Mouse (Mus musculus): ENCODE measurements around the gene Arhgap42. TPM values are rescaled to one million over a fixed set of nuclear protein-coding genes. Genes with fewer than 3 reads are reported as not detected.

Gene Arhgap42
- polyA plus RNA-seq, 1 experiment from 2014 or later = 22.4 TPM

DNA sequence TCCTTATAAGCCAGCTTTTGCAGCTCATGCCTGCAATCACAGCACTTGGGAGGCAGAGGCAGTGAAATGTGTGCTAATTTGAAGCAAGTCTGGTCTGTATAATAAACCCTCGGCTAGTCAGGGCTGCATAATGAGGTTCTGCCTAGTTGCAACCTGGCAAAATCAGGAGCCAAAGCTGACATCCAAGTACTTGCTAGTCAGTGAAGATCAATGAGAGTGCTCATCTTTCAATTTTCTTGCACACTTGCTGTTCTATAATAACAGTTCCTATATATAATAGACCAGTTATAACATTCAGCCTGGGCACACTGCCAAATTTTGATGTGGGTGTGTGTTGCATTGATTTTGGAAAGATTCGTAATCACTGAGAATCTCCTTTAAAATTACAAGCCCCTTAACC lies 261.1 kb downstream of the Arhgap42 start:
- Histone ChIP-seq H3K4me2 (no peak overlapping the region), H3K27me3 (ENCODE audit: control insufficient read depth, insufficient read depth, low read length) (no peaks in the 10 kb centered on the region), H3K4me1 (ENCODE audit: control insufficient read depth, insufficient read depth, low read length) (no peaks in the 10 kb centered on the region), H3K9ac (ENCODE audit: low read length) (no peak overlapping the region), H3K9me3 (ENCODE audit: control insufficient read depth, low read length) (no peaks in the 10 kb centered on the region), H3K27ac (ENCODE audit: low read depth, low read length) (no peak overlapping the region), H3K4me3 (ENCODE audit: low read depth, low read length) (no peak overlapping the region), H3K36me3 (ENCODE audit: control insufficient read depth, insufficient read depth, low read length) (no peaks in the 10 kb centered on the region)
- WGBS = 61% methylated on average over 2 of the region's 2 CpGs
- no peak for DNase-seq (ENCODE audit: low spot score, missing footprints)
- ATAC-seq (ENCODE audit: low FRiP score) = no peak

GRCm38 (mm10) chr9:8971491-8971890 lies 267.4 kb downstream of the Arhgap42 start, which contains the start of gene Gm16485:
Gene Gm16485 (plus strand): TSS chr9:8971791.
- Histone ChIP-seq H3K4me2 (no peak within 1 kb of the TSS), H3K4me3 (ENCODE audit: low read depth, low read length) (no peak within 1 kb of the TSS), H3K36me3 (ENCODE audit: control insufficient read depth, insufficient read depth, low read length) (no peaks in the 10 kb centered on the region), H3K4me1 (ENCODE audit: control insufficient read depth, insufficient read depth, low read length) (no peaks in the 10 kb centered on the region), H3K9ac (ENCODE audit: low read length) (no peak within 1 kb of the TSS), H3K9me3 (ENCODE audit: control insufficient read depth, low read length) (no peaks in the 10 kb centered on the region), H3K27ac (ENCODE audit: low read depth, low read length) (no peak within 1 kb of the TSS), H3K27me3 (ENCODE audit: control insufficient read depth, insufficient read depth, low read length) (no peaks in the 10 kb centered on the region)
- no peak for ATAC-seq (ENCODE audit: low FRiP score)
- WGBS = 86% methylated on average over 2 of the region's 2 CpGs
- no peak for DNase-seq (ENCODE audit: low spot score, missing footprints)

- Histone ChIP-seq H3K4me3 (ENCODE audit: low read depth, low read length) (no peak overlapping the region), H3K36me3 (ENCODE audit: control insufficient read depth, insufficient read depth, low read length) (no peaks in the 10 kb centered on the region), H3K4me2 (no peak overlapping the region), H3K9ac (ENCODE audit: low read length) (no peak overlapping the region), H3K4me1 (ENCODE audit: control insufficient read depth, insufficient read depth, low read length) (no peaks in the 10 kb centered on the region), H3K27me3 (ENCODE audit: control insufficient read depth, insufficient read depth, low read length) (no peaks in the 10 kb centered on the region), H3K27ac (ENCODE audit: low read depth, low read length) (no peak overlapping the region), H3K9me3 (ENCODE audit: control insufficient read depth, low read length) (no peaks in the 10 kb centered on the region)
- no peak for ATAC-seq (ENCODE audit: low FRiP score)
- 73% methylated on average over 7 of the region's 7 CpGs for WGBS
- no peak for DNase-seq (ENCODE audit: low spot score, missing footprints)
Measured at GRCm38 (mm10) chr9:8970240-8970639, 268.7 kb downstream of the Arhgap42 start.

GRCm38 (mm10) chr9:8964512-8965133 lies 274.3 kb downstream of the Arhgap42 start:
- Histone ChIP-seq H3K4me3 (ENCODE audit: low read depth, low read length) (no peak overlapping the region), H3K9ac (ENCODE audit: low read length) (no peak overlapping the region), H3K9me3 (ENCODE audit: control insufficient read depth, low read length) (no peaks in the 10 kb centered on the region), H3K36me3 (ENCODE audit: control insufficient read depth, insufficient read depth, low read length) (no peaks in the 10 kb centered on the region), H3K4me1 (ENCODE audit: control insufficient read depth, insufficient read depth, low read length) (no peaks in the 10 kb centered on the region), H3K4me2 (no peak overlapping the region), H3K27me3 (ENCODE audit: control insufficient read depth, insufficient read depth, low read length) (no peaks in the 10 kb centered on the region), H3K27ac (ENCODE audit: low read depth, low read length) (no peak overlapping the region)
- 67% methylated on average over 8 of the region's 8 CpGs for WGBS
- ATAC-seq (ENCODE audit: low FRiP score) (peak; percentile 72; the same call in 1 of the 2 replicates), DNase-seq (ENCODE audit: low spot score, missing footprints) (peak; percentile 87)

- H3K27ac ChIP-seq (ENCODE audit: low read depth, low read length) = no peak overlapping the region
- H3K4me1 ChIP-seq (ENCODE audit: control insufficient read depth, insufficient read depth, low read length) = no peaks in the 10 kb centered on the region
- DNase-seq (ENCODE audit: low spot score, missing footprints) (peak; percentile 23), ATAC-seq (ENCODE audit: low FRiP score) (no peak)
- no peak overlapping the region for H3K9ac ChIP-seq (ENCODE audit: low read length)
- no peaks in the 10 kb centered on the region for H3K27me3 ChIP-seq (ENCODE audit: control insufficient read depth, insufficient read depth, low read length)
- H3K9me3 ChIP-seq (ENCODE audit: control insufficient read depth, low read length) = no peaks in the 10 kb centered on the region
- no peaks in the 10 kb centered on the region for H3K36me3 ChIP-seq (ENCODE audit: control insufficient read depth, insufficient read depth, low read length)
- H3K4me3 ChIP-seq (ENCODE audit: low read depth, low read length) = no peak overlapping the region
- no peak overlapping the region for H3K4me2 ChIP-seq
Measured at GRCm38 (mm10) chr9:8953306-8953705, 285.6 kb downstream of the Arhgap42 start.
